Mouse (Mus musculus) fat pad, adult 2 months (tissue): ENCODE data around the gene Kif27.
"Not testable (repeated sequence)": the region's sequence is repeated elsewhere in the genome, so short reads cannot be mapped to it uniquely, and the experiment has no call there.

Source experiments
- DNase-seq: peaks from one replicate; pipeline ENCODE4 v3.0.0-alpha.2; 2011; ENCODE audit warnings: low read depth, low spot score; ENCODE audit errors: extremely low read depth

Gene Kif27

GRCm38 (mm10) chr13:58358629-58359303 is at the start of gene Kif27:
Kif27 (minus strand) TSS chr13:58359122.
- DNase-seq = peak; percentile 14

GRCm38 (mm10) chr13:58403243-58403642 is 44.3 kb upstream of the Kif27 start, which contains the start of gene Hnrnpk:
Hnrnpk (minus strand) TSS chr13:58403343.
- DNase-seq = not testable (repeated sequence)

GRCm38 (mm10) chr13:58402744-58403110 is 43.8 kb upstream of the Kif27 start:
- DNase-seq = no peak

GRCm38 (mm10) chr13:58402003-58402743 is 43.3 kb upstream of the Kif27 start, which contains the start of gene Rmi1:
Rmi1 (plus strand) TSS chr13:58402248.
- DNase-seq = no peak

GRCm38 (mm10) chr13:58401135-58402002 is 42.4 kb upstream of the Kif27 start:
- no peak for DNase-seq

DNA sequence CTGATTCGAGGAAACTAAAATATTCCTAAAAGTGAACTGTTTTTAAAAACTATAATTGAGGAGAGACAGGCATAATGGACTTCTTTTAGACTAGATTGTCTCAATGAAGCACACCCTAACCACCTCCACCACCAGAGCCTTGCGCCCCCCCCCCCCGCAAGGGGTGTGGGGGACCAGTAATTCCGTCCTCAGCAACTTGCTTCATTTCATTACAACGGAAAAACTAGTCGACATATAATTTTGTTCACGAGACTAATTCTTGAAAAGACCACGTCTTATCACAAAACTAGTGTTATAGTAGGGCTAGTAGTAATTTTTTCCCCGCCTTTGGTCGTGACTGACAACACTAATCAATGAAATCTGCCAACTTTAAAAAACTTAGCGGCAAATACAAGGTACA is 41.7 kb upstream of the Kif27 start:
- DNase-seq = no peak

GRCm38 (mm10) chr13:58397651-58398050 is 38.7 kb upstream of the Kif27 start:
- no peak for DNase-seq

DNA sequence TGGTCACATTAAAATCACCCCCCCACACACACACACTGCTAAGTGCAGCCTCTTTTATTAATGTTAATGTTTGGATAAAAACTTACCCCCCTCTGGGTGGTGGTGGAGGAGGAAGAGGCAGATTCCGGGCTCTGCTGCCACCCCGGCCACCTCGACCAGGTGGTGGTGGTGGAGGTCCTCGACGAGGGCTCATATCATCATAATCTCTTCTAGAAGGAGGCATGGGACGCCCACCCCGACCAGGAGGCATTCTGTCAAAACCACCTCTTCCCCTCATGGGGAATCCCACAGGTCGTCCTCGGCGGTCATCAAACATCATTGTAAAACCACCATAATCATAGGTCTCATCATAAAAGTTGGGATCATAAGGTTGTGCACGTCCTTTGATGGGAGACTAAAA is 35.5 kb upstream of the Kif27 start:
- DNase-seq = not testable (repeated sequence)

GRCm38 (mm10) chr13:58389324-58389951 is 30.5 kb upstream of the Kif27 start:
- DNase-seq = no peak

DNA sequence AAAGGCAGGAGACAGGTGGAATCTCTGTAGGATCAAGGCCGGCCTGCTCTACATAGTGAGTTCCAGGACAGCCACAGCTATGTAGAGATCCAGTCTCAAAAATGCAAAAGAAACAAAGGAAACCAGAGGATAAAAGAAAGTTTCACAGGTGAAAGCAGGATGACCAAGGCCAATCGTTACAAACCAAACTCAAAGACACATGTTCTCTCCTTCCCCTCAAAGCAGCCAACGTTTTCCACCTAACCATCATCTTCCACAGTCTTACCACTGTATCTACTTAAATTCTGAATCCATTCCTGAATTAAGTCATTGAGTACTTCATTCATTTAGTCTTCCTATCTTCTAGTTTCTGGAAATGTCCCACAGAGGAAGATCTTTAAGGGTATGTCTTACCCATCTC is 29.5 kb upstream of the Kif27 start:
- DNase-seq = no peak

GRCm38 (mm10) chr13:58387948-58388347 is 29.0 kb upstream of the Kif27 start:
- DNase-seq = no peak

DNA sequence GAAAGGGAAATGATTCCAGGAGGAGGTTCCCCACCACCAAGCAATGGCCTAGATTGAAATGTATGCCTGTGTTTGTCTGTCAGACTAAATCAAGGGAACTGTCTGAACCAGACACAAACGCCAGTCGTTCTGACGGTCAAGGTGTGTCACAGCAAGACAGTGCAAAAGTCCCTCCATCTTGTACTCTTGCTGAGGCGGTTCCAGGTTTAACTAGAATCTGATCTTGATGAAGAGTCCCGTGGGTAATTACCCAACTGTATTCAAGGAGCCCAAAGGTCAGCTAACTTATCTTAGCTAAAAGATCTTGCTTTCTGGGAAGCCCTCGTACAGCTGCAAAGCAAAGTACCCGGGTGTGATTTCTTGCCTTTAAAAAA is 26.6 kb upstream of the Kif27 start:
- DNase-seq = no peak

DNA sequence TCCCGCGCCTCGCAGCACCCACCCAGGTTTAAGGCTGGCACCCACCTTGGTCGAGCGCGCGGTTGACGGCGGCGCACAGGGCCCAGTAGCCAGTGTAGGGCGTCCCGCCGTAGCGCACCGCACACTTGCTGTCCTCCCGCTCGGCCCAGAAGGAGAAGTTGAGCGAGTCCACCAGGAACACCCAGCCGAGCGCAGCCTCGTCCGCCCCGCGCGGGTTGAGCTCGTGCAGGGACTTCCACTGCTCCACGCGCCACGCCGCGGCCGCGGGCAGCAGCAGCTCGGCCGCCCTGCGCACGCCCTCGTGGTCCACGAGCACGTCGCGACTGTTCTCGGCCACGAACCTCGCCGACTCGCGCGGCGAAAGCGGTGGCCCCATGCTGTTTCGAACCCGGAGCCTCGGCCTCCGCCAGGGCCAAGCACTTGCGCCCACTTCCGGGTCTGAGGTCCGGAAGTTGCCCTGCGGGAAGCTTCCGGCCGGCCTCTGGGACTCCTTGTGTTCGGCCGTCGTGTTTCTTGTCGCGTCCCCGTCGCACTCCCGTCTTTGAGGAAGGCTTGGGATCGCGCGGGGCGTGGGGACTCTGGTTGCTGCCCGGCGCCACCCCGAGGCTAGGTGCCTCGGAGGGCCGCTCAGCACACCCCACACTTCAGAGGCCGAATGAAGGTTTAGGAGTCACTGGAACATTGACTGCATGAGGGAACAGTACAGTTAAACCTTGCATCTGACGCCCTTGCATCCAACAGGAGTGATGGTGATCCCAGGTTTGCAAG is 26.0 kb upstream of the Kif27 start, which contains the start of gene 2210016F16Rik:
2210016F16Rik (minus strand) TSS at position 447 of the 768 bp plus-strand sequence.
- no peak for DNase-seq

DNA sequence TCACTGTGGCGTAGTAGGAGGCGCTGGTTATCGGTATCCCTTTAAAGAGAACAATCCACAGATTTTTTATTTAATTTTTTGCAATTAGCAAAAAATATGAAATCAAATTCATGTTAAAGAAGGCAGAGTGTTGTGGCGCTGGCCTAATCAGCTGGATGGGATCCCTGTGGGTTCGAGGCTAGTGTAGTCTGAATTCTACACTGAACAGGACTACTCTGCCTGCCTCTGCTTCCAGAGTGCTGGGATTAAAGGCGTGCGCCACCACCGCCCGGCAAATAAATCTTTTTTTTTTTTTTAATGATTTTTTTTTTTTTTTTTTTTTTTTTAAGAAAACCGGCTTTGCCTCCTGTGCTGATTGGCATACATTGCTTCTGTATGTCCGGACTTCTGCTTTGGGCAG is 25.4 kb upstream of the Kif27 start:
- DNase-seq = no peak

DNA sequence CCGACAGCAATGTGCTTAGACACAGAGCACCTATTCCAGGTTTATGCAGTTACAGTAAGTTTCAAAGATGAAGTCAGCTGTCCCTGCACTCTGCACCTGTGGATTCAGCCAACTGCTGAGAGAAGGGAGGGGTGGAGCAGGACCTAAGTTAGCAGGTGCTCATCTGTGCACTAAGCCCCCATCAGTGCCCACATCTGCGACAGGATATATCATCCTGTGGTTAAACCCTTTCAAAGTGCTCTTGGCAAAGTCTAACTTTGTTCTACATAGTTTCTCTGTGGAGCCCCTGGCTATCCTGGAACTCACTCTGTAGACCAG is 14.2 kb upstream of the Kif27 start:
- DNase-seq = no peak

GRCm38 (mm10) chr13:58372278-58373152 is 13.6 kb upstream of the Kif27 start:
- no peak for DNase-seq

DNA sequence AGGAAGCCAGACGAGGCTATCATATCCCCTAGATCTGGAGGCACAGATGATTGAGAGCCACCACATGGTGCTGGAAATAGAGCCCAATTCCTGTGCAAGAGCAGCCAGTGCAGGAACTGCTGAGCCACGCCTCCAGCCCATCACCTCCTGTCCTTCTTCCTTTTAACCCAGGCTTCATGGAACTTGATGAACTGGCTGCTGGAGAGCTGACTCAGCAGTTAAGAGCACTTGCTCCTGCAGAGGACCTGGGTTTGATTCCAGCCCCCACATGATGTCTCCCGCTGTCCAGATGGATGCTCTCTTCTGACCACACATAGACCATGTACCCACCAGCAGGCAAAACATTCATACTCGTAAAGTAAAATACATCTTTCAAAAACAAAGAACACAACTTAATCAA is 9.9 kb upstream of the Kif27 start:
- DNase-seq = no peak

- DNase-seq = no peak
Measured at GRCm38 (mm10) chr13:58367641-58368040, 8.7 kb upstream of the Kif27 start.

GRCm38 (mm10) chr13:58366373-58366772 is 7.5 kb upstream of the Kif27 start:
- DNase-seq = no peak
